Mouse (Mus musculus) G1E (cell line): ENCODE data around the gene Arhgap32. TPM values are rescaled to one million over a fixed set of nuclear protein-coding genes. Genes with fewer than 3 reads are reported as not detected.

Experiments
- ATAC-seq: 2 replicates; pipeline ENCODE4 v1.8.0; 2016; ENCODE audit warnings: mild to moderate bottlenecking; ENCODE audit not compliant: insufficient number of reproducible peaks, poor library complexity, low FRiP score, severe bottlenecking; ENCODE audit errors: extremely low read depth
- DNase-seq: peaks from one replicate; pipeline ENCODE4 v3.0.0; 2012; ENCODE audit warnings: low spot score
- H3K27me3 ChIP-seq: 2 replicates; pipeline ENCODE4 v1.6.1; 2012; ENCODE audit warnings: mild to moderate bottlenecking, low read length, inconsistent platforms; ENCODE audit not compliant: insufficient read depth
- H3K36me3 ChIP-seq: replicated peaks from 2 replicates; pipeline ENCODE3; 2012; ENCODE audit warnings: mild to moderate bottlenecking, inconsistent platforms
- H3K4me1 ChIP-seq: 2 replicates; pipeline ENCODE4 v1.6.1; 2012; ENCODE audit warnings: low read depth, low read length, inconsistent platforms, mixed read lengths; ENCODE audit not compliant: insufficient read depth
- H3K4me3 ChIP-seq: 2 replicates; pipeline ENCODE4 v1.5.1; 2012; ENCODE audit warnings: low read depth, mild to moderate bottlenecking, inconsistent platforms, low read length, moderate library complexity, mixed read lengths
- H3K9me3 ChIP-seq: replicated peaks from 2 replicates; pipeline ENCODE4 v1.6.1; 2012; ENCODE audit warnings: inconsistent platforms
- CTCF ChIP-seq: IDR thresholded peaks from 2 replicates; pipeline ENCODE4 v1.5.1; 2012; ENCODE audit warnings: low read depth, low read length, inconsistent platforms, mixed read lengths
- GATA1 ChIP-seq: IDR thresholded peaks from 2 replicates; pipeline ENCODE4 v1.6.1; 2012; ENCODE audit warnings: borderline replicate concordance, low read length, inconsistent platforms, mixed read lengths
- GATA2 ChIP-seq: IDR thresholded peaks from 2 replicates; pipeline ENCODE4 v1.6.1; 2012; ENCODE audit warnings: low read depth, low read length, inconsistent platforms, borderline replicate concordance
- POLR2AphosphoS5 ChIP-seq: IDR thresholded peaks from 2 replicates; pipeline ENCODE4 v1.6.1; 2012; ENCODE audit warnings: low read depth, low read length, inconsistent platforms; ENCODE audit not compliant: insufficient replicate concordance
- TAL1 ChIP-seq: conservative IDR thresholded peaks from 2 replicates; pipeline ENCODE4 v1.6.1; 2012; ENCODE audit warnings: low read depth, low read length, inconsistent platforms, mixed read lengths
- polyA plus RNA-seq: library from polyadenylated mRNA; stranded (reverse); fragments of >175 nt; gene quantifications from 2 replicates; pipeline ENCODE4 v1.2.3, GENCODE M21; 2012
- total RNA-seq, 2 experiments: library from RNA; stranded (forward) in 1 of 2; stranded (reverse) in 1 of 2; fragments of 200-1000 nt in 1 of 2; fragments of >200 nt in 1 of 2; fragmentation: Nextera tagmentation in 1 of 2; gene quantifications; 2 replicates each; pipeline ENCODE4 v1.2.3; 2014 to 2017

Gene Arhgap32
- total and polyA plus RNA-seq, 3 experiments, result 0.01 to 0.05 TPM; not detected in 1

DNA sequence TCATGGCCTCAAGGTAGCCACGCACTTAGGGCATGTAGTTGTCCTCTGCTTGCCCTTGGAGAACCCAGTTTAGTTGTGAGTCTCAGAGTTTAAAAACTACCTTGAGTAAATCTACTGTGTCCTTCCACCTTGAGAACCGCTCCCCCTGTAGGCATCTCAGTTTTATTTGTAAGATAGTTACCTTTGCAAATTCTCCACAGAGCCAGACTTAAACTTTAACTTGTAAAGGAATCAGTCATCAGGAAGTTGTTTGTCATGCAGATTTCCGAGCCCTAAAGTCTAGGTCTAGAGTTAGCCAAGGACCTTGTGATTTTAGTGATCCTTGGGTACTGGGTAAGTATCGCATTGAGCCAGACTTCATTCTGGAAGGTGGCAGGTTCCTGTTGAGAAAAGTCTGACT lies 20.4 kb upstream of the Arhgap32 start:
- no peaks in the 10 kb centered on the region for H3K27me3 ChIP-seq
- H3K36me3 ChIP-seq, result no peaks in the 10 kb centered on the region
- ATAC-seq (no peak), DNase-seq (no peak)
- no peak overlapping the region for H3K4me3 ChIP-seq
- no peaks in the 10 kb centered on the region for H3K9me3 ChIP-seq
- H3K4me1 ChIP-seq, result no peaks in the 10 kb centered on the region
- TF ChIP-seq TAL1 (no peak), GATA1 (no peak), CTCF (no peak), GATA2 (no peak), POLR2AphosphoS5 (no peak)

DNA sequence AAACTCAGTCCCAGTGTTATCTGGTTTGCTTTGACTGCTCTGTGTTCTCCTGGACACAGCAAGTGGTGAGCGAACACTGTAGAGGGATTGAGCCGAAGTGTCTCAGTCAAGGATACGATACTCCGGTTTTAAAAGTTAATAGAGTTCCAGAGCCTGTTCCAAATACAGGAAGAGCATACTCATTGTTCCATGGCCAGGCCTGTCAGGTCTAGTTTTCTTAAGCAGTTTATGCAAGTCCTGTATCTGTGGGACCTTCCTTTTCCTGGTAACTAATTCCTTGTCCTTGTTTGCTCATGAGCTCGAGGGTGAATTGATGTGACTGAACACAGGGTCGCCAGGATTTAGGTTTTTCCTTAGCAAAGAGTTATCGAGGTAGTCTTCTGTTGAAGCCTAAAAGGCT lies 19.4 kb upstream of the Arhgap32 start:
- Histone ChIP-seq H3K36me3 (no peaks in the 10 kb centered on the region), H3K4me3 (no peak overlapping the region), H3K9me3 (no peaks in the 10 kb centered on the region), H3K4me1 (no peaks in the 10 kb centered on the region), H3K27me3 (no peaks in the 10 kb centered on the region)
- DNase-seq (no peak), ATAC-seq (no peak)
- TF ChIP-seq GATA1, result no peak
- no peak for TF ChIP-seq TAL1
- no peak for TF ChIP-seq CTCF
- no peak for TF ChIP-seq GATA2
- no peak for TF ChIP-seq POLR2AphosphoS5

GRCm38 (mm10) chr9:32097123-32097522 lies 18.8 kb upstream of the Arhgap32 start:
- Histone ChIP-seq H3K4me3 (no peak overlapping the region), H3K4me1 (no peaks in the 10 kb centered on the region), H3K9me3 (no peaks in the 10 kb centered on the region), H3K27me3 (no peaks in the 10 kb centered on the region), H3K36me3 (no peaks in the 10 kb centered on the region)
- ATAC-seq (no peak), DNase-seq (no peak)
- TF ChIP-seq TAL1 (no peak), GATA1 (no peak), GATA2 (no peak)

DNA sequence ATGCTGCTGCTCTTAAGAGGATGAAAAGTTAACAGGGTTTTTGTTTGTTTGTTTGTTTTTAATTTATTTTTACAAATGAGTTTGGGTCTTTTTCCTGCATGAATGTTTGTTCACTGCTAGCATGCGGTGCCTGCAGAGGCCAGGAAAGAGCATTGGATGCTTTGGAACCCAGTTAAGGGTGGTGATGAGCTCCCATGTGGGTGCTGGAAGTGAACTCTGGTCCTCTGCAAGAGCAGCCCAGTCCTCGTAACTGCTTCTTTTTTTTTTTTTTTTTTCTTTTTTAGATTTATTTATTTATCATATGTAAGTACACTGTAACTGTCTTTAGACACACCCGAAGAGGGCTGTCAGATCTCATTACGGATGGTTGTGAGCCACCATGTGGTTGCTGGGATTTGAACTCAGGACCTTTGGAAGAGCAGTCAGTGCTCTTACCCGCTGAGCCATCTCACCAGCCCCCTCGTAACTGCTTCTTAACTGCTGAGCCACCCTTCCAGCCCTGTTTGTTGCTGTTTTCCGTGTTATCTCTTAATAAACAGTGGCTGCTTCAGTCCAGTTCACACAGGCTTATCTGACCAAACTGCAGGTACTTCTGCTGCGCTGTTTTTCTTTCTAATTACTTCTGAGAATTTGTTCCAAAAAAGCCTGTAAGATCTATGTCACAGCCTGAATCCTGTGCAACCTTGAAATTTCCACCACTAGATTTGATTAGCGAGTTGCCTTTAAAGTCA lies 17.3 kb upstream of the Arhgap32 start:
- ATAC-seq, result no peak
- Histone ChIP-seq H3K27me3 (no peaks in the 10 kb centered on the region), H3K4me1 (no peaks in the 10 kb centered on the region), H3K36me3 (no peaks in the 10 kb centered on the region), H3K4me3 (no peak overlapping the region), H3K9me3 (no peaks in the 10 kb centered on the region)
- DNase-seq, result no peak
- no peak for TF ChIP-seq TAL1
- TF ChIP-seq POLR2AphosphoS5, result no peak
- TF ChIP-seq GATA2, result no peak
- no peak for TF ChIP-seq CTCF
- TF ChIP-seq GATA1, result no peak

GRCm38 (mm10) chr9:32100561-32100960 lies 15.4 kb upstream of the Arhgap32 start:
- Histone ChIP-seq H3K27me3 (no peaks in the 10 kb centered on the region), H3K36me3 (no peaks in the 10 kb centered on the region), H3K4me1 (no peaks in the 10 kb centered on the region), H3K4me3 (no peak overlapping the region), H3K9me3 (no peaks in the 10 kb centered on the region)
- ATAC-seq, result no peak
- TF ChIP-seq GATA1, result no peak
- TF ChIP-seq POLR2AphosphoS5, result no peak
- no peak for TF ChIP-seq CTCF
- TF ChIP-seq TAL1, result no peak
- no peak for TF ChIP-seq GATA2
- no peak for DNase-seq

DNA sequence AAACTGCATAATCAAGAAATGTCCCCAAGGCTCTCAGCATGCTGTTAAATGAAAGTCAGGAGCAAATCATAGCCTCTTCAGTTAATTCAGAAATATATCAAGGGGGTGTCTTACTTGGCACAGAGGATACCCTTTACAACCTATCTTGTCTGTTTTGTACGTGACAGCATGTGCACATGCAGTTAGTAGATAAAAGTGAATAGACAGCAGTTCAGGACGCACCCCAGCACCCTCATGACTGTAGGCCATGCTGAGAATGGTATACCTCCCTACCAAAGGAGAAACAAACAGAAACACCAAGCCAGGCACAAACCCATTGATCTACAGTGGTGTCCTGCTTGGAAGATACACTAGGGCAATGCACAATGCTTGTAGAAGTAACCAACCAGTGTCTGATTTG lies 14.4 kb upstream of the Arhgap32 start:
- no peak for DNase-seq
- no peak for TF ChIP-seq TAL1
- TF ChIP-seq CTCF, result no peak
- no peak for TF ChIP-seq GATA1
- no peak for TF ChIP-seq POLR2AphosphoS5
- no peak for ATAC-seq
- H3K36me3 ChIP-seq, result no peaks in the 10 kb centered on the region
- H3K4me1 ChIP-seq, result no peaks in the 10 kb centered on the region
- H3K27me3 ChIP-seq, result no peaks in the 10 kb centered on the region
- H3K9me3 ChIP-seq, result 0 out of 2 replicates have a peak, but pooled peaks cover 2% of the 10 kb centered on the region
- no peak overlapping the region for H3K4me3 ChIP-seq
